Mouse (Mus musculus) right cerebral cortex, postnatal 14 days (tissue): ENCODE measurements around the gene Ddx39.

ENCODE experiments used
- DNase-seq: peaks from one replicate; pipeline ENCODE4 v3.0.0; 2022

Ddx39 gene

GRCm38 (mm10) chr8:83715031-83715690 lies at the start of gene Ddx39:
Gene Ddx39, plus strand, starts transcription at chr8:83715177.
- DNase-seq = peak; percentile 89

DNA sequence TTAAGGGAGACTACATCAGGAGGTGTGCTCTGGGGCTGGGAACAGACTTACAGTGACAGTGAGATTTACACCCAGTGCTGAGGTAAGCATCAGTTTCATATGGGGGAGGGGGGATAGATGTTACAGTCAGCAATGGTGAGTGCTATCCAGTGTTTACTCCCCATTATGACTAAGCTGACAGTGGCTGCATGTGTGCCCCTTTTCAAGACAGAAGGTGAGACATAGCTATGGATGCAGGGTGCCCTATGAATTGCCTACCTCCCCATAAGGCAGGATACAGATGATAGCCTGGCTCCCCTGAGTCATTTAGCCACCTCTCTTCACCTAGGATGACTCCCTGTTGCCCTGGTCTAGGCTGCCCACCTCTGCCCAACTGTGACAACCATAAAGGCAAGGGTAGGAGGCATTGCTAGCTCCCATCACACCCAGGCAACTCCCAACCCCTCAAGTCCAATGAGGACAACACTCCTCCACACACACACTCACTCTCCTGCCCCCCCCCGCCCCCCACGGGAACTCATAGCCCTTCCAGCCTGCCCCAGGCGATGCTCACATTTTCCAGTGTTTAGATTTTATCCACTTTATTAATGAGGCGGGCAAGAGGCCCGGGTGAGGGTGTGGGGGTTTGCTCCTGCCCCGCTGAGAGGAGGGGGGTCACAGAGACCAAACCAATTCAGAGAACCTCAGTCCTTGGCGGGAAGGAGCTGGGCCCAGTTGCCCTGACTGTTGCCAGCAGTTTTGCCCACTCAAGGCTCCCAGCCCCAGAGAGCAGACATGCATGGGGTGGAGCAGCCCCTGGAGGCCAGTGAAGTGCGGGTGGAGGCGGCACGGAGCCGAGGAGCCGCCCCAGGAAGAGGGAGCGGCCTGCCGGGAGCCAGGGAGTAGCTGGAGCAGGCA lies 48.8 kb upstream of the Ddx39 start, which contains the start of gene Ptger1:
TSS of gene Ptger1 (plus strand) at position 710 of the 897 bp plus-strand sequence.
- DNase-seq = no peak

GRCm38 (mm10) chr8:83666866-83667234 lies 48.1 kb upstream of the Ddx39 start:
- DNase-seq = no peak

GRCm38 (mm10) chr8:83667526-83667925 lies 47.5 kb upstream of the Ddx39 start:
- DNase-seq = no peak

GRCm38 (mm10) chr8:83668010-83668916 lies 46.7 kb upstream of the Ddx39 start:
- DNase-seq = peak; percentile 73

DNA sequence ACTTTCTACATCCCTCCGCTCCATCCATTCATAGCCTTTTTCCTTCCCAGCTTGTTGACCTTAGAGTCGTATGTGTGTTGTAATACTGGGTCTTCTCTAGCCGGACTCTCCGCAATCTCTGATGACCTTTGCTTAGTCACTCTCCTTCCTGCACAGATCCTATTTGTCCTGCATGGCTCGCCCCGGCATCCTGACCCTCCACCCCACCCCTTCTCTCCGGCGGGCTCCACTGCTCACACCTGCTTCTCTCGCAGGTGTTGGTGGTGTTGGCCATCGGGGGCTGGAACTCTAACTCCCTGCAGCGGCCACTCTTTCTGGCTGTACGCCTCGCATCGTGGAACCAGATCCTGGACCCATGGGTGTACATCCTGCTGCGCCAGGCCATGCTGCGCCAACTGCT lies 46.0 kb upstream of the Ddx39 start:
- DNase-seq = no peak

DNA sequence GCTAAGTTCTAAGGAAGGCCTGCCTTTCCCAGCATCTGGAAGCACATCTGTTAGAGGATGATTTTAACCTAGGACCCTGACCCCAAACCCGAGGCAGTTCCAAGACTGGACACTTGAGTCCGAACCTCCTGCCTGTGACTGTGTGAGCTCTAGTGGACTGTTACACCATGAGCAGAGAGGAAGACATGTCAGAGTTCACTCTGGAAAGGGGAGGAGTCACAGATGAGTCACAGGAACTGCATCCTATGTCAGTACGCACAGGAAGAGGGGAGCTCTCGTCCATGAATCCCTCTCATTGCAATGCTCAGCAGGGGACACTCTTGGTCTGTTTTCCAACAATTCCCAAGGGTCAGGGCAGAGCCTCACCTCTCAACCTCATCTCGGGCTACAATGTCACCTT lies 42.0 kb upstream of the Ddx39 start:
- no peak for DNase-seq

DNA sequence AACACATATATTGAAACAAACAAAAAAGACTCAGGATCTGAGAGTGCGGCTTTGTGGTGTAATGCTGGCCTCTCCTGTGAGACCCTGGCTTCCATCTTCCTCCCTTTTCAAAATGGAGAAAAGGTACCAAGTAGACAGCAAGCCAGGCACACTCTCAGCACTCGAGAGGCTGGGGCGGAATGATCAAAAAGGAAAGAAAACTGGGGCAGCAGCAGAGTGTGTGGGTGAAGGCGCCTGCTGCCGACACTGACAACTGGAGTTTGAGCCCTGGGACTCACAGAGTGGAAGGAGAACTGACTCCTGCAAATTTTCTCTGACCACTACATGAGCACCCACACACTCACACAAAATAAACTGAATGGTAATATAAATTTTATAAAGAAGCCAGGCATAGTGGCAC lies 40.5 kb upstream of the Ddx39 start:
- no peak for DNase-seq

GRCm38 (mm10) chr8:83679866-83680265 lies 35.1 kb upstream of the Ddx39 start:
- no peak for DNase-seq

DNA sequence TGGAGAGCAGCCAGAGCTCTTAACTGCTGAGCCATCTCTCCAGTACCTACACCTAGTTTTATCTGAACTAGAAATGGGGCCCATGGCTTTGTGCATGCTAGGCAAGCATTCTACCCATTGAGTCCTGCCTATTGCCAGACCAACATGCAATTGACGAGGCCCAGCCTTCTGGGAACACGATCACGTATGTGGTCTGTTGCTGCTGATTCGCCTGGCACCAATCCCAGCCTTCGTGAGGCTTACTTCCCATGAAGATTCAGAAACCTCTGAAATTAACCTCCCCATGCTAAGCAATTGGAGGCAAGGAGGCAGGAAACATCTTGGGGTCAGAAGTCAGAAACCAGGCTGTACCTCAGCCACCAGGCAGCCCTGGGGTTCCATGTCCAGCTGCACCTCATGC lies 34.4 kb upstream of the Ddx39 start:
- no peak for DNase-seq

GRCm38 (mm10) chr8:83681099-83681498 lies 33.9 kb upstream of the Ddx39 start:
- DNase-seq = no peak

DNA sequence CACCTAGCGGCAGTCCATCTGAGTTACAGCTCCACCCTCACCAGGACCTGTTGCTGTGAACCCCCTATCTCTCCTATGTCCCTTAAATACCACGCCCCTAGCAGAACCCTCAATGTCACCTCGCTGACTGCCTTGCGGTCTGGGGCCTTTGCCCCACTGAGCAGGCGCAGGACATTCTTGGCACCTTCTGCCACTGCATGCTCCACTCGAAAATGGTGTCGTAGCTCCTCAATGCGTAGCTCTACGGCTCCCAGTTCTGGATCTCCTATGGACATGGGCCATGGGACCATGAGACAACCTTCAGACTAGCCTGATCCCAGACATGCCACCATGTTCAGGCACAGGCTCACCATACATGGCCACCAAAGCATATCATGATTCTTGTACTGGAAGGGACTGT lies 30.5 kb upstream of the Ddx39 start:
- no peak for DNase-seq

GRCm38 (mm10) chr8:83689264-83689663 lies 25.7 kb upstream of the Ddx39 start:
- no peak for DNase-seq

DNA sequence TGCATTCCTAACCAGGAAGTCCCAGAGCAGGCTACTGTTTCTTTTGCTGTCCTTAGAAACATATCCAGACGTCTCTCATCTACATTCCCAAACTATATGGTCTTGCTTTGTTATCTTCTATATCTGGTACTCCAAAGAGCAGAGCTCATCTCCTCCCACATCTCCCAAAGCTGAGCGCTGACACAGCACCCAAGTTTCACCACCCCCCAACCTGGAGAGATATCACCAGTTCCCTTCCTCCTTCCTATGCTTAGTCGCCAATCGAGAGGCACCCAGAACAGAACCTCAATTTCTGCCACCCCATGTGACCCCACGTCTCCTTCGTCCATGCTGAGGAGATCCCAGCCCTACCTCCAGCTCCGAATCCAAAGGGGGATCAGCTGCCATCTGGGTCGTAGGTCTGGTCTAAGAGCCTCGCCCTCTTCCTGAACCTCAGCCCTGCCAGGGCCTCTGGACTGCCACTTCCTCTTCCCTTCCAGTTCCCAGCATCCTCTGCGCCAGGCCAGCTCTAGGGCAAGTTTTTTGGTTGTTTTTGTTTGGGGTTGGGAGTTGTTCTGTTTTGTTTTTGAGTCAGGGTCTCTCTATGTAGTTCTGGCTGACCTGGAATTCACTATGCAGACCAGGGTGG lies 21.3 kb upstream of the Ddx39 start:
- DNase-seq = no peak

- no peak for DNase-seq
These were observed 20.4 kb upstream of the Ddx39 start for GRCm38 (mm10) chr8:83694369-83695160.

DNA sequence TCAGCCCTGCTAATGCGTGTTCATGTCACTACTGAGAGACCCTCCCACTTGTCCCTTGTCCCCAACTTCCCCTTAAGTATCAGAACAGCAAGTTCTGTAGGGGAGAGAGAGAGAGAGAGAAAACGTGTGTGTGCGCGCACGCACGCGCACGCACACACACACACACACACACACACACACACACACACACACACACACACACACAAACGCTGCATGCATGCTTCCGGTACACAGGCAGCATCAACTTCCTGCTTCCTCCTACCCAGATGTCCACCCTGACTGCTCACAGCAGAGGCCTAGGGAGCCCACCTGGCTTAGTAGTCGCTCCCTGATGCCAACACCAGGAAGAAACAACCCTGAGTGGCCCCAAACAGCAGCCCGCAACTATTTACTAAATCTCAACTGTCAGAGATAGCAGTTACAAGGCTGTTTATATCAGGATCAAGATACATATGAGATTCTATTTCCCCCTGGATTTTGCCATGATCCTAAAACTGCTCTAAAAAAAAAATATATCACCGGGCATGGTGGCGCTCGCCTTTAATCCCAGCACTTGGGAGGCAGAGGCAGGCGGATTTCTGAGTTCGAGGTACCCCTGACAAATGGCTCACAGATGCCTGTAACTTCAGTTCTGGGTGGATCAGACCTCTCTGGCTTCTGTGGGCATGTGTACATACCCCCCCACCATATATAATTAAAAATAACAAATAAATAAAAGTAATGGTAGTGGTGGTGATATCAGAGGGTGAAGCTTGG lies 19.4 kb upstream of the Ddx39 start:
- DNase-seq = no peak

DNA sequence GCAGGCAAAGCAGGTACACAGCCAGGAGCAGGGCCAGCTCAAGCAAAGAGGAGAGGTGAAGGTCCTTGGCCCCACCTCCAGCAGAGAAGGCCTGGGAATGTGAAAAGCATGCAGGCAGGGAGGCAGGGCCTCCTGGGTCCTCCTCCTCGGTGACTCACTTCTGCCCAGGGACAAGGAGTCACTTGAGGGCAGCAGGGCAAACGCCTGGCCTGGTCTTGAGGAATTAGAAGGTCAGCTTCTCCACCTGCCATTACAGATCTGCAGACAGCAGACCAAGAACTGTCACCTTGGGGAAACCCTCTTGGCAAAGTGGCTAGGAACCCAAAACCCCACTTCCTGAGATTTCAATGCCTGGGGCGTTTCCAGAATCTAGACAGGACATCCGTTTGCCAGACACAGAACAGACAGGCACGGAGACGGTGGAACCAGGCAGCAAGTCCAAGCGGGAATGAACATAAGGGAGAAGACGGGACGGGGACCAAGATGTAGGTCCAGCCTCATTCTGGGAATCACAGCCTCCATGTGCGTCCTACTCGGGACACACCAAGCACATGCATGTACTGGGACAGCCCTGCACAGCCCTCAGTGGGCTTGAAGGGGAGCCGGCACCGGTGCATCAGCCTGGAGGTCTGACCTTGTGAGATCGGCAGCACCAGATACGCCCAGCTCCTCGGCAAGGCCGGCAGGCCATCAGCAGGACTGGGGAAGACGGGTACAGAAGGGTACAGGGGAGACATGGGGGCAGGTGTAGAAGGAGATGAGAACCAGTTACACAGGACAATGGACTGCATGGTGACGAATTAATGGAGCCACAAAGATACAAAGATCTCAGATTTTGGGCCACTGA lies 17.4 kb upstream of the Ddx39 start:
- no peak for DNase-seq

GRCm38 (mm10) chr8:83698291-83698660 lies 16.7 kb upstream of the Ddx39 start:
- DNase-seq = peak; percentile 41

DNA sequence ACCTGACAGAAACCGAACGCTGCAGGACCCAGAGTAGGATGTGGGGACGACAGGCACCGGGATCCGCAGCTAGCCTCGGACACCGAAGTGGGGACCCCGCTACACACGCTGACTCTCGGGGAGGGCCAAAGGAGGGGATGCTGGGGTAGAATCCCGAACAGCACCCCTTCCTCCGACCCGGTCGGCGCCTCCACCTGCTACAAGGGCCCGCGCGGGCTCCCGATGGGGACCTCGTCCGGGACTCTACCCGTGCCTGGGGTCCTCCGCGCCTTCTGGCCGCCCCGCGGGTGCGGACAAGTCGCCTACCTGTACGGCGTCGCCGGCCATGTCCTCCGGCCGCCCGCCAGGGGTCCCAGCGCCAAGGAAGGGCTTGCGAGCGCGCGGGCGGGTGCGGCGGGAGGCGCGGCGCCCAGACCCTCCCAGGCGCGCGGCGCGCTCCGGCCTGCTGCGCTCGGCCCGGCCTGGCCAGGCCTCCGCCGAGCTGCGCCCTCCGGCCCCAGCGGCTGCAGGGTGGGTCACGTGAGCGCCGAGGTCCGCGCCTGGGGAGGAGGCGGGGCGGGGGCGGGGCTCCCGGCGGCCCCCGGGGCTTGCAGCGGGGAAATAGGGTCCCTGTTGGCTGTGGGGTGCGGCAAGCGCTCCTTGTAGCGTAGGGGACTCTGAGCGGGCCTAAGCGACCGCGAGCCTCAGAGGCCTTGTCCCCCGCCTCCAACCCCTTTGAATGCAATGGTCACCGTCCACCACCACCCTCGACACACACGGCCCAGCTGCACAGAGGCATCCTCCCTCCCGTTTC lies 16.1 kb upstream of the Ddx39 start, which contains the start of gene Pkn1:
TSS of gene Pkn1 (minus strand) at position 519 of the 793 bp plus-strand sequence.
- DNase-seq = peak; percentile 63
